Mouse (Mus musculus): ENCODE data around the gene Htr2b. TPM values are rescaled to one million over a fixed set of nuclear protein-coding genes. Genes with fewer than 3 reads are reported as not detected.

Gene Htr2b
- polyA plus RNA-seq, 1 experiment = 0.13 TPM

- TF ChIP-seq CTCF (IDR thresholded peaks at IDR 0.05; ENCODE audit: extremely low read depth, insufficient read depth, low read length) = no peak
- no peak for TF ChIP-seq POLR2A (IDR thresholded peaks at IDR 0.05; ENCODE audit: extremely low read depth, insufficient read depth, low read length)
- no peak overlapping the region for H3K4me3 ChIP-seq (ENCODE audit: insufficient read depth, low read length)
- H3K27ac ChIP-seq (ENCODE audit: insufficient read depth, low read length) = no peak overlapping the region
- no peaks in the 10 kb centered on the region for H3K4me1 ChIP-seq (ENCODE audit: control insufficient read depth, insufficient read depth, low read length)
Measured at GRCm38 (mm10) chr1:86054943-86055342, 56.8 kb downstream of the Htr2b start.

- Histone ChIP-seq H3K27ac (ENCODE audit: insufficient read depth, low read length) (no peak overlapping the region), H3K4me1 (ENCODE audit: control insufficient read depth, insufficient read depth, low read length) (no peaks in the 10 kb centered on the region), H3K4me3 (ENCODE audit: insufficient read depth, low read length) (no peak overlapping the region)
- TF ChIP-seq POLR2A (IDR thresholded peaks at IDR 0.05; ENCODE audit: extremely low read depth, insufficient read depth, low read length) (no peak), CTCF (IDR thresholded peaks at IDR 0.05; ENCODE audit: extremely low read depth, insufficient read depth, low read length) (no peak)
Measured at GRCm38 (mm10) chr1:86053198-86053921, 58.4 kb downstream of the Htr2b start.

Other genes with a start within 250 kb of the Htr2b start
- gene Itm2c, start 217.7 kb downstream of the Htr2b start, polyA plus RNA-seq (2012; rRNA removed) = 835 and 861 TPM in 2 replicates
- 6.6 and 7.8 TPM in 2 replicates for gene 4933407L21Rik, start 183.5 kb downstream of the Htr2b start, polyA plus RNA-seq (2012; rRNA removed)
- 0.08 and 0.13 TPM in 2 replicates for gene Gpr55, start 151.0 kb downstream of the Htr2b start, polyA plus RNA-seq (2012; rRNA removed)
- gene Spata3, start 95.2 kb downstream of the Htr2b start, polyA plus RNA-seq (2012; rRNA removed) = 1.5 and 2.0 TPM in 2 replicates
- gene 2810459M11Rik, start 66.1 kb downstream of the Htr2b start, polyA plus RNA-seq (2012; rRNA removed) = 11.1 and 11.3 TPM in 2 replicates
- 72.1 and 72.5 TPM in 2 replicates for gene Psmd1, start 47.6 kb downstream of the Htr2b start, polyA plus RNA-seq (2012; rRNA removed)
- gene Gm21972, start 21.7 kb upstream of the Htr2b start, polyA plus RNA-seq (2012; rRNA removed) = 1.5 and 2.2 TPM in 2 replicates
- gene Armc9, start 42.8 kb upstream of the Htr2b start, polyA plus RNA-seq (2012; rRNA removed) = 34.2 and 35.0 TPM in 2 replicates
- gene B3gnt7, start 190.9 kb upstream of the Htr2b start, polyA plus RNA-seq (2012; rRNA removed) = 1.3 and 1.5 TPM in 2 replicates
- 103 and 113 TPM in 2 replicates for gene Ncl, start 247.4 kb upstream of the Htr2b start, polyA plus RNA-seq (2012; rRNA removed)

Measured in cortical plate, adult 2 months (tissue).